25 mouse cellular contexts compared by ENCODE assay signal in genomic region chr3:18471846-18472245, GRCm38 (mm10).
A peak's percentile ranks its signal among the peaks of the same experiment; 100 is the strongest.
DNase-seq lines count a peak whose midpoint lies in the region; ATAC-seq lines count a peak whose summit lies in the region.
"Had no signal": no experiment of that assay in that cellular context is flagged by ENCODE, and none has a peak within 500 bp of the region (broad histone marks: within the 10 kb centered on the region; RNA-seq: fewer than 3 reads in every experiment).

No protein-coding gene starts in this region.

- H3K4me2 ChIP-seq in kidney, embryonic 14.5 days (replicated peaks; ENCODE audit: low read depth, low read length) = no peak overlapping the region
- H3K4me2 ChIP-seq: embryonic facial prominence, embryonic 13.5 days; forebrain, embryonic 12.5 days; forebrain, embryonic 15.5 days; heart, embryonic 11.5 days; hindbrain, embryonic 12.5 days had no signal

- no peak overlapping the region for H3K9ac ChIP-seq in kidney, embryonic 14.5 days (ENCODE audit: low read depth, low read length)
- H3K9ac ChIP-seq: embryonic facial prominence, embryonic 13.5 days; forebrain, embryonic 12.5 days; forebrain, embryonic 15.5 days; hindbrain, embryonic 12.5 days had no signal

- no peak overlapping the region for H3K4me3 ChIP-seq in kidney, embryonic 14.5 days (ENCODE audit: low read length)
- H3K4me3 ChIP-seq: embryonic facial prominence, embryonic 10.5 days; embryonic facial prominence, embryonic 13.5 days; erythroblast, embryonic 14.5 days; forebrain, embryonic 12.5 days; forebrain, embryonic 15.5 days; heart, adult 2 months; hindbrain, embryonic 12.5 days had no signal

- no peaks in the 10 kb centered on the region for H3K36me3 ChIP-seq in kidney, embryonic 14.5 days (ENCODE audit: control insufficient read depth, insufficient read depth, low read length)
- H3K36me3 ChIP-seq: embryonic facial prominence, embryonic 10.5 days; embryonic facial prominence, embryonic 13.5 days; forebrain, embryonic 12.5 days; forebrain, embryonic 15.5 days; hindbrain, embryonic 12.5 days had no signal

- no peaks in the 10 kb centered on the region for H3K4me1 ChIP-seq in kidney, embryonic 14.5 days (ENCODE audit: control insufficient read depth, insufficient read depth, low read length)
- H3K4me1 ChIP-seq: embryonic facial prominence, embryonic 10.5 days; embryonic facial prominence, embryonic 13.5 days; forebrain, embryonic 12.5 days; forebrain, embryonic 15.5 days; hindbrain, embryonic 12.5 days had no signal

- WGBS in kidney, embryonic 14.5 days = 81% methylated on average over 3 of the region's 3 CpGs

- no peaks in the 10 kb centered on the region for H3K9me3 ChIP-seq in kidney, embryonic 14.5 days (ENCODE audit: control insufficient read depth, low read length)
- H3K9me3 ChIP-seq: embryonic facial prominence, embryonic 10.5 days; embryonic facial prominence, embryonic 13.5 days; forebrain, embryonic 12.5 days; forebrain, embryonic 15.5 days; hindbrain, embryonic 12.5 days had no signal

- H3K27me3 ChIP-seq in kidney, embryonic 14.5 days (ENCODE audit: control insufficient read depth, insufficient read depth, low read length) = no peaks in the 10 kb centered on the region
- H3K27me3 ChIP-seq: embryonic facial prominence, embryonic 13.5 days; forebrain, embryonic 12.5 days; forebrain, embryonic 15.5 days; hindbrain, embryonic 12.5 days had no signal

- no peak overlapping the region for H3K27ac ChIP-seq in kidney, embryonic 14.5 days (ENCODE audit: low read depth, low read length)
- H3K27ac ChIP-seq: embryonic facial prominence, embryonic 10.5 days; embryonic facial prominence, embryonic 13.5 days; forebrain, embryonic 12.5 days; forebrain, embryonic 15.5 days; heart, adult 2 months; hindbrain, embryonic 12.5 days had no signal

- no peak for ATAC-seq in kidney, embryonic 14.5 days (ENCODE audit: low FRiP score, low TSS enrichment)
- ATAC-seq: activated CD4-positive, CD25-positive, alpha-beta regulatory T cell, adult 4 months; forebrain, embryonic 15.5 days had no signal

- DNase-seq in heart, adult 11 months = peak; percentile 87
- no peak for DNase-seq in heart, adult 9 months (ENCODE audit: low spot score in 2 of 2)
- DNase-seq in kidney, postnatal 10 days = peak; percentile 26
- DNase-seq in kidney, postnatal 36 days = peak; percentile 4 to 12
- no peak for DNase-seq in kidney, adult 11 months
- DNase-seq in lung, postnatal 36 days = peak; percentile 11
- DNase-seq in lung, postnatal 10 days = no peak
- DNase-seq: adrenal gland, adult 8-10 months; adrenal gland, postnatal 25 days; cerebellum, adult 11-12 months; cerebellum, adult 8-10 months; cerebellum, postnatal 10 days; cerebellum, postnatal 36 days; embryo, embryonic 11 days; gastrocnemius, postnatal 25 days; heart, adult 2 months had no signal

Comparison
In these comparisons a context has a peak if more than half of its experiments do, and no peak if none do; other contexts are left out.
1. DNase-seq: peak in heart, adult 11 months (single experiment), kidney, postnatal 10 days (single experiment), kidney, postnatal 36 days (2 of 2) and lung, postnatal 36 days (single experiment); none in heart, adult 9 months (0 of 2), kidney, adult 11 months (single experiment) and lung, postnatal 10 days (single experiment).